Mouse (Mus musculus) left cerebral cortex, postnatal 36 days (tissue): Measurements from ENCODE around the gene Tbl1xr1. TPM values are rescaled to one million over a fixed set of nuclear protein-coding genes. Genes with fewer than 3 reads are reported as not detected.

Source experiments
- DNase-seq, 2 experiments: peaks; one replicate each; pipeline ENCODE4 v3.0.0; 2021 to 2022; ENCODE audit warnings: low spot score in 2 of 2, mixed read lengths in 1 of 2
- intact Hi-C: fragments of 180-260 bp; cut with DNase I; formaldehyde crosslinking; loops from one replicate; pipeline ENCODE4 v1.15.1; 2025
- total RNA-seq, 2 experiments: library from RNA; stranded (reverse); gene quantifications; 2 replicates each; pipeline ENCODE4 v1.2.3; 2021

The Tbl1xr1 gene
- total RNA-seq, result 100 to 1,000 TPM; 133 to 136 TPM

DNA sequence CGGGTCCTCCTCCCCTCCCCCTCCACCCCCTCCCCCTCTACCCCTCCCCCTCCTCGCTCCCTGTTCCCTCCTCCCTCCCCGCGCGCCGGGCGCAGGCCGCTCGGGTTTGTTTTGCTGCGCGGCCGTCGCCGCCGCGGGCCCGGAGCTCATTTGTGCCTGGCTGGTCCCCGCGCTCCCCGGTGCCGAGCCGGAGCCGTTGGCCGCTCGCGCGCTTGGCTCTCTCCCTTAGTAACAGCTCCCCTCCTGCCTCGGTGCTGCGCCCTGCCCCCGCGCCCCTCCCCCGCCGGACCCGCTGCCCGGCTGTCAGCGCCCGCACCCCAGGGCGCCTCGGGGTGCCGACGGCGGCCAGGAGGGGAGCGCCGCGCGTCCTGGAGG lies at the start of gene Tbl1xr1:
Gene Tbl1xr1, plus strand, starts transcription at position 92 of the 375 bp plus-strand sequence.
- intact Hi-C loops, result loop anchor here (1.0 to 10.0 kb wide), 10 partner anchors 71 to 1419 kb away; no protein-coding TSS in a partner anchor
- peak; percentile 92 to 93 for DNase-seq

DNA sequence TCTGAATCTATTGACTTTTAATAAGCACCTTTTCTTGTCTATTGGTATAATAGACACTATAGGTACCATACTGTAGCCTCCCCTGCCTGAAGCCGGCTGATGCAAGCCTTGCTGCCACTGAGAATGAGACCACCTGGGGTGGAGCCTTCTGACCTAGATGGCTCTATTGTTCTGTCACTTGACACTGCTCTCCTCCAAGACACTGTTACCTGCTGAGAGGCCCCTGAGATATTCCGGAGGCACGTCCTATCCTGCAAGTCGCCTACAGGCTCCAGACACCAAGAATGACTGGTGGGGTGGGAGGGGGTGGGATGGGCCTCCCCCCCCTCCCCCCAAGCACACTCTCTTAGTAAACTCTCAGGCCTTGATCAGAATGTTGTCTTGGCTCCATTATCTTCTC lies 38.4 kb upstream of the Tbl1xr1 start:
- intact Hi-C loops, result no loop called here
- DNase-seq, result no peak

DNA sequence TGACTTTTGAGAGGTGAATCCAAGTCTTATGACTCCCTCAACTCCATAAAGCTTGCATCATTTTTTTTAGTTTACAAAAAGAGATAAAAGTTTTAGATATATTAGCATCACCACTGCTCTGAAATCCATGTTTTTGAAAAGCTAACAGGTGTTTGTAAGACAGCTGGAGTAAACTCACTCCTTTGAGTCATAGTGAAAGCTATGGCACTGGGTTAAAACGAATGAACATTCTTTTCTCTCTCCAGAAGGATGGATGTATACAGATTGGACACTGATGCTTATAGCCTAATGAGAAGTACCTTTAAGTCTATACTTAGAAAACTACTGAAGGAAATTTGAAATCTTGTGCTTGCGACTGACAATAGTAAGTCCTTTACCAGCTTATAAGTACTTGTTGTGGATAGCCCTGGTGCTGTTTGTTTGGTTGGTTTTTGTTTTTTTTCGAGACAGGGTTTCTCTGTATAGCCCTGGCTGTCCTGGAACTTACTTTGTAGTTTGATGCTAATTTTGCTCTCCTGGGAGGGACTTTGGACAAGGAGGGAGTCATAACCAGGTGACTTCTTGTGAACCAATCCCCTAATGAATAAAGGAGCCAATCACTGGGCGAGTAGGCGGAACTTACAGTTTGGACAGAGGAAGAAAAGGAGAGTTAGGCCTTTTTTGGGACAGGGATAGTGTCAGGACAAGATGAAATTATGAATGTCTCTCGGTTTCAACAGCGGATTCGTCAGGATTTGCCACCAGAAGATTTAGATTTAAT lies 37.2 kb upstream of the Tbl1xr1 start:
- intact Hi-C loops, result no loop called here
- no peak for DNase-seq

DNA sequence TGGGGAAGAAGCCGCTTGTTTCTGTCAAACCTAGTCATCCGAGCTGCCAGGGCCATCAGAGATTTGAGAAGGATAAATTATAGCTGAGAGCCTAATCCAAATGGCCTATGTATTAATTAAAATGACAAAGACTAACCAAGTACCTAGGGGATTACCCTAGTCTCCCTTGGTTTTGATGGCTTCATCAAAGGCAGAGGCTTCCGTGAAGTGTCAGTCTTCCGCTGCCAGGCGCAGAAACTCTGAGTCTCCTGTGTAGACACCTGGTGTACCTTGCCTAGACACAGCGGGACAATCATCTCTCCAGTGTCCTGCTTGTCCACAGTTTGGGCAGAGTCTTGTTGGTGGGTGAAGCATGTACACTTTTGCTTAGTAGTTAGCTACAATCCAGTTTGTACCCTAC lies 35.8 kb upstream of the Tbl1xr1 start:
- intact Hi-C loops, result no loop called here
- DNase-seq, result no peak

DNA sequence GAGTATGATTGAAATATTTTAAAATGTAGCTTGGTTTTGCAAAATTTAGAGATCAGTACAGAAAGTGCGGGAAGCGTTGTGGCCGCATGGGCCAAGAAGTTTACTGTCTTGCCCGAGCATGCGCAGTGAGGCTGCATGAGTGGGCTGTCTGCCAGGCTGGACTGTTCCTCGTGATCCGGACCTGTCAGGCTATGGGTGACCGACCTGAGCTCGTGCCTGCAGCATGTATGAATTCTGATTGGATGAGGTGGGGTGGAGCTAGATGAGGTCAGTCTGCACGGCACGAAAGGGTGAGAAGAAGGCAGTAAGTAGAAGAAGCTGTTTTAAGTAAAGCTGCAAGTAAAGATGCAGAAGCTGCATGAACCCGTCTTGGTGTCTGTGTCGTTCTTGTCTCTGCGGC lies 29.2 kb upstream of the Tbl1xr1 start:
- DNase-seq, result no peak
- intact Hi-C loops, result no loop called here

DNA sequence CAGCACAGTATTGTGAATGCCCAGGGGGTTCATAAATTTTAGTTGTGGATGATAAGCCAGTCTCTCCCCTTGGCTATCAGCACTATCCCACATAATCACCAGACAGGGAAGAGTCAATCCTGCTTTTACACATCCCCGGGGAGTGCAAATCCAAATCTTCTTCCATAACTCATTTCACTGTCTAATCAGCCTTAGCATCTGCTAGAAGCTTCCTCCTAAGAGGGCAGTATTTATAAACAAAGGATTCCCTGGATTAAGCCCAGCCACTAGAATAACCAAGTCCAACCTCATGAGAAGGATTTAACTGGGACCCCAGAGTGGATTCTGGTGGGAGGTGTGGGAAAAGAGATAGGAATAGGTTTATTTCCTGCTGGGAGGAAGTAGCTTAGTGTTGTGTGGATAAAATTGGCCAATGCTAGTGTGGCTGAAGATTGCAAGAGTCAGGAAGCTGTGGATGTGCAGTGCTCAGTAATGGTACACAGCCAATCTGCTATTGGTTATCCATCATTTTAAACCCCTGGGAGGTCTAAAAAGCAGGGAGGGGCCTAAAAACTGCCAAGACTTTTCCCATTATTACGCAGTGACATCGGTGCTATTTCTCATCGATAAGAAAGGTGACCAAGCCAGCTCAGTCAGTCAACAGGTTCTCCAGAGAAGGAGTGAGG lies 19.7 kb upstream of the Tbl1xr1 start:
- intact Hi-C loops, result no loop called here
- DNase-seq, result no peak

DNA sequence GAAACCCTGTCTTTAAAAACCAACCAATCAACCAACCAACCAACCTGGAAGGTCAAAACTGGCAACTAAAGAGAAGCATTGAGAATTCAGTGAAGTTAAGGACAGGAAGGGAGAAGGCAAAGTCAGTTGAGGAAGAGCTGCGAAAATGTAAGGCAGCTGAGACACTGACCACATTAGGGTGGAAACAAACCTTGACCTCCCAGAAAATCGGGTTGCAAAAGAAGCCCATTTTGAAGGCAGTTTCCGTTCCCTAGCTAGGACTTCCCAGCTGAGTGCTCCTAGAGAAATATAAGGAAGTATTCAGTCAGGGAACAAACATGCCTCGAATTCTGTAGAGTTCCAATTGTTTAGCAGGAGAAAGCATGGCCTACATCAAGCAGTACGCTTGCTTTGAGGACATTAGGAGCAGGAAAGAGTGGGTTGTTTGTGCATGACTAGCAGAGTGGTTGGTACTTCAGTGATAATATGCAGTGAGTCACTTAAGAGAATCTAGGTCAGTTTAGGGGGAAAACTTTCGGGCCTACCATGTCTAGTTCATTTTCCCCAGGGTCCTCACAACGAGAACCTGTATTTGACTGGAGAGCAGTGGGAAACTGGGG lies 18.1 kb upstream of the Tbl1xr1 start:
- intact Hi-C loops, result no loop called here
- no peak for DNase-seq

DNA sequence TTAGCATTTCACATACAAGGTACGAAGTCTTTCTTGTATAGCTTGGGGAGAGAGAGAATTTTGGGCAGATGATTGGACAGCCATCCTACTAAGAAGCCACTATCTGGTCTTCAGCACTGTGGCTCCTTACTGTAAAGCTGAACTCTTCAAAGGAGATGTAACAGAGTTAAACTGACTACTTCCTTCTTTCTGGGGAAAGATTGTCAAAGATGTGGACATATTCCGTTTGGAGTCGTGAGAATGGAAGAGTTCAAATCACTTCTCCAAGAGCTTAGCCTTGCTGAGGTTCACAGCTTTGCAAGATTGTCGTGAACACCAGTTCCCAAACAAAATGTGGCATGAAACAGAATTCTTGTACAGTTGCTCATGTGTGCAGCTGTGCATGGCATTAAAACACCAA lies 15.3 kb upstream of the Tbl1xr1 start:
- no peak for DNase-seq
- intact Hi-C loops, result no loop called here

DNA sequence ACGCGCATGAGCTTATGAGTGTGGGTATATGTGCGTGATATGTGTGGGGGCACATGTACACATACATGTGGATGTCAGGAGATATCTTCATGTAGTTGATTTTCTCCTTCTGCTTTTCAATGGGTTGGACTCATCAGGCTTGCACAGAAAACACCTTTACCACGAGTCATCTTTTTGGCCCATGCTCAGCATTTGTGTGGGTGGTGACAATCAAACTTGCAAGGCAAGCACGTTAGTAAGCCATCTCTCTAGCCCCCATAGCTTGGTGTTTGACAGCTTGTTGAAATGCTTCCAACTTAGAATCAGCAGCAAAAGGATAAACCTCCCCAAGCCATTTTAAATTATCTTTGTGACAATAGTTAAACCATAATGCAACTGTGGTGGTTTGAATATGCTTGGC lies 7.8 kb upstream of the Tbl1xr1 start:
- DNase-seq, result no peak
- intact Hi-C loops, result no loop called here

DNA sequence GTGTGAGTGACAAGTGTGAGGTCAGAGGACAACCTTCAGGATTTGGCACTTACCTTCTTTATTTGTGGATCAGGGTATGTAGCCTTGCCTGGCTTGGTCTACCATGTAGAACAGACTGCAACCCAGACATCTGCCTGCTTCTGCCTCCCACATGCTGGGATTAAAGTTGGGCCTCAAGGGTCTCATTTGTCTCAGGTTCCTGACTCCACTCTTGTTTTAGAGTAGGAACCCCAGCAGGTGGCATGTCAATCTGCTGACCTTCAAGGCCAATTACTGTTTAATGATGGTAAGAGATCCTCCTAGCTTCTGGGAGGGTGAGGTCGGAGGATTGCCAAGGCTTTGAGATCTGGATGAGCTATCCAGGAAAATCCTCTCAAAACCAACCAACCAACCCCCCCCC lies 2.5 kb upstream of the Tbl1xr1 start:
- DNase-seq, result no peak
- intact Hi-C loops, result loop anchor here (10.0 kb wide), 3 partner anchors 259 to 579 kb away; no protein-coding TSS in a partner anchor

DNA sequence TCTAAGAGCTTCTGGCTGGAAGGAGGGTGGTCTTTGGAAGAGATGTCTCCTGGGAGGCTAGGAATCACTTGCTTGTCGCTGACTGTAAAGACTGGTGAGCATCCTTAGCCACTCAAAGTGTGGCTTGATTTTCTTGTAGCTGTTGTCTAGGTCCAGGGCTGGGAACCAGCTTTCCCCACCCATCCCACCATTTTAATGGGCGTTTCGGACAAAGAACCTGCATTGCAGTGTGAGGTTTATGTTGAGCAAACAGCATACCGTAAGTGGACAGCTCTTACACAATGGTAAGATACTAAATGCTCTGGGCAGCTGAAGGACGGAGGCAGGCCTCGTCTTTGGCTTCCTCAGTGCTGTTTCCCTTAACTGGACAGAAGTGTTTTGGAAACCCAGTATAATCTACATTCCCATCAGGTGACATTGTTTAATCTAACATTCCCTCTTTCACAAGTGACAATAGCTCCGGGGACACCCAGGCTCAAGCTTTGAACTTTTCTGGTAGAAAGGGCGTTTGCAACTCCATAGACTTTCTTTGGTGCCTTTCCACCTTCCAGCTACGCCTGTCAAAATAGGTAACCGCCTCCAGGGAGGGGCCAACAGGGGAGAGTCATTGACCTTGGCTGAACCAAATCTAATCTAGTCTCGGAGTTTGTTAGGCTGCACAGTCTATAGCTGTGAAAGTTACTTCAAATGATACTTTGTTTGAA lies 1.7 kb upstream of the Tbl1xr1 start:
- intact Hi-C loops, result loop anchor here (5.0 to 10.0 kb wide), 9 partner anchors 73 to 1417 kb away; no protein-coding TSS in a partner anchor
- no peak for DNase-seq

DNA sequence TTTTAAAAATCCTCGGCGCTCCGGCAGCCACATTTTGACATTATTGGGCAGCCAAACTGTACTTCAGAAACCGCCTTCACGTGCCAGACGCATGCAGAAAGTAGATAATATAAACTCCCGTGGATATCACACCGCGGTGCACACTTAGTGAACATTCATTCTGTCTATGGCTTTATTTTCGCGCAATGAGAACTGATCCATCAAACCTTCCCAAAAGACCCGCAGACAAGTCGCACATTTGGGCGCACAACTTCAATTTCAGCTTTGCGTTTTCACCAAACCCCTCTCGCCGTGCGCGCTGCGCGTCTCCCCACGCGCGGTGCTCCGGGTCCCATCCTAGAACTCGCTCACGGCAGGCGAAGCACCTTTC lies 950 bp upstream of the Tbl1xr1 start:
- no peak for DNase-seq
- intact Hi-C loops, result loop anchor here (5.0 to 10.0 kb wide), 9 partner anchors 72 to 1418 kb away; no protein-coding TSS in a partner anchor

DNA sequence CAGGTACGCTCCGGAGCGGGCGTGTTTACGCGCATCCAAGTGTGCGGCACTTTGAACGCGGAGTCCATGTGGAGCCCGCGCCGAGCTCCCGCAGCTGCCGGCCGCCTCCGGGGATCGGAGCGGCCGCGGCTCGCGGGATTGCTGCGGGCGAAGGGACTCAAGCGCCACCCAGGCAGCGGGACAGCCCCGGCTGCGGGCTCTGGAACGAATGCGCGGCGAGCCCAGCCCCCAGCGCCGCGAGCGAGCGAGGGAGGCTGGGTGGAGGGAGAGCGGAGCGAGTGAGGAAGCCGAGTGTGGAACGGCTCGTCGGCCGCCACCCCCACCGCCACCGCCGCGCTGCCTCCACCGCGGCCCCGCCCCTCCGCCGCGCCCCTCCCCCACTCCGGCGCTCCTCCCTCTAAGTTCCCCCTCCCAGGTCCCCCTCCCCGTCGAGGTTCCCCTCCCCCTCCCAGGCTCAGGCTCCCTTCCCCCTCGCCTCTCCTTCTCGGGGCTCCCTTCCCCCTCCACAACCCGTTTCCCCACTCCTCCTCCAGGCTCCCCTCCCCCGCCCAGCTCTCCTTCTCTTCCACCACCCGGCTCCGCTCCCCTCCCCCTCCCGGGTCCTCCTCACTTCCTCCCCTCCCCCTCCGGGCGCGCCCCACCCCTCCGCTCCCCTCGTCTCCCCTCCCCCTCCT lies 428 bp upstream of the Tbl1xr1 start:
- peak; percentile 85 to 88 for DNase-seq
- intact Hi-C loops, result loop anchor here (1.0 to 10.0 kb wide), 10 partner anchors 71 to 1419 kb away; no protein-coding TSS in a partner anchor

DNA sequence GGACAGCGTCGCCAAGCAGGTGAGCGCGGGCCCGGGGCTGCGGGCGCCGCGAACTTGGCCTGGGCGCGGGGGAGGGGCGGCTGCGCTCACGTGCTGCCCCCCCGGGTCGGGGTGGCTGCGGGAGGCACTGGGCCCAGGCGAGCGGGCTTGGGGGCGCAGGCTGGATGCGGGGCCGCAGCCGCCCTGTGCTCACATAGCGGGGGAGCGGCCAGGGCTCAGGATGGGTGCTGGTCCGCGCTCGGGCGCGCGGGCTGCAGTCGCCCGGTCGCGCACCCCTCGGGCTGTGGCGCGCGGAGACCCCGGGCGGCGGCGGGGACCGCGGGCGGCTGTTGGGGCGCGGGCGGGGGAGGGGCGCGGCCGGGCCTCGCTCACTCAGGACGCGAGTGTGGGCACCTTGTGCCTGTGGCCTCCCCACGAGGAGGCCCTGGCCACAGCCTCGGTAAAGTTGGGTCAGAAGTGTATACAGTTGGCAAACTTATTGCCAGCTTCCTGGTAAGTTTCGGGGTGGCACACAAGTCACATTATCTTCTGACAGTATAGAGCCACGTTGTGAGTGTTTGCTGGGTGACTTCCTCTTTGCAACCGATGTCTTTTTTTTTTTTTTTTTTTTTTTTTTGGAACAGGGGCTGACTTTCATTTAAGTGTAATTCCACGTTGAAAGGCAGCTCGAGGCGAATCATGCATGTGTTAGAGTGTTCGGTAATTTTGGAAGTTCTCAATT lies 644 bp downstream of the Tbl1xr1 start:
- intact Hi-C loops, result loop anchor here (1.0 to 10.0 kb wide), 10 partner anchors 70 to 1420 kb away; no protein-coding TSS in a partner anchor
- DNase-seq, result peak in 1 of 2 experiments; percentile 53

DNA sequence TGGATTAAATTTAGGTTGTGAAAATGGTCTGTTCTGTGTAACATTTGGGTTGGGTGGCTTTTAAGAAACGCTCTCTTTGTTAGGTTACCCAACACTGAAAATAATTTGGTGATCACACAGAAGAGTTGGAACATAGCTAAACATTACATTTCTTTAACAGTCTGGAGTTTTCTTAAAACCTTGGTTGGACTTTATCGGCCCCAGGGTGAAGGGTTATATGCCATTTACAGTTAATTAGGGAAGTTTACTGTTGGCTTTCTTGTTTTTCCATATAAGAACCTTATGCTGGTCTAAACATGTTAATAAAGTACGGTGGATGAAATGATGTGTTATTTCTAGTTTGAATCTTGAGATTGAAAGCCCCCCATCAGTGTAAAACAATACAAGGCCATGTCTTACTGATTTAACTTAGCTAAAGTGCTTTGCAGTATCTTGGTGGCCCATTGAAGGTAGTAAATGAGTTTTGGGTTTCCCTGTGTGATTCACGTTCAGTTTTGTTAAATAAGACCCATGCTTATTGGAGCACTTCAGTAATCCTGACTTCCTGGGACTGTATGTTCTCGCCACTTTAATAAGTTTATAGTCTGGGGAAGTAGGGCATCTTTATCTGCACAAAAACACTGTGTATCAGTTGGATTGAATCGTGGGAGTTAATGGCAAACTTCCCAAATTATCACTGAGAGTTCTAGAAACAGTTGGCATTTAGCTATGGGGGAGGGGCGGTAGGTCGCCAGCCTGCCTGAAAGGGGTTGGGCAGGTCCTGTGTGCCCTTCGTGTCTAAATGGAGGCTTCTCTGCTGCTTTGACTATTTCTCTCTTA lies 1.4 kb downstream of the Tbl1xr1 start:
- peak in 1 of 2 experiments; percentile 28 for DNase-seq
- intact Hi-C loops, result loop anchor here (5.0 to 10.0 kb wide), 9 partner anchors 69 to 1421 kb away; no protein-coding TSS in a partner anchor

DNA sequence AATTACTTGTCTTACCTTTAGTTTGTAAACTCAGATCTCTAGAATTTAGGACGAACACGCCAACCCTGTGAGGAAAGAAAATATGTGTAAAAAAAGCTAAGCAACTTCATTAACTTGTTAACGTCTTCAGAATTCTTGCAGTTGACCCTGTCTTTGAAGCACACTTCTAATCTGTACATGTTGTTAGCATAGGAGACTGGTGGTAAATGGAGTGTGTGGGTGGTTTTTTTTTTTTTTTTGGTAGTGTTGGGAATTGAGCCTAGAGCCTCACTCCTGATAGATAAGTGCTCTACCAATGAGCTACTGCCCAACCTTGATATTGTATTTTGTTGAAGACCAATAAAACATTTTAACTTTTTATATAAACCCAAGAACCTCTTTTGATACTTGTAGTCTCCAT lies 2.1 kb downstream of the Tbl1xr1 start:
- intact Hi-C loops, result loop anchor here (5.0 to 10.0 kb wide), 9 partner anchors 69 to 1421 kb away; no protein-coding TSS in a partner anchor
- no peak for DNase-seq

DNA sequence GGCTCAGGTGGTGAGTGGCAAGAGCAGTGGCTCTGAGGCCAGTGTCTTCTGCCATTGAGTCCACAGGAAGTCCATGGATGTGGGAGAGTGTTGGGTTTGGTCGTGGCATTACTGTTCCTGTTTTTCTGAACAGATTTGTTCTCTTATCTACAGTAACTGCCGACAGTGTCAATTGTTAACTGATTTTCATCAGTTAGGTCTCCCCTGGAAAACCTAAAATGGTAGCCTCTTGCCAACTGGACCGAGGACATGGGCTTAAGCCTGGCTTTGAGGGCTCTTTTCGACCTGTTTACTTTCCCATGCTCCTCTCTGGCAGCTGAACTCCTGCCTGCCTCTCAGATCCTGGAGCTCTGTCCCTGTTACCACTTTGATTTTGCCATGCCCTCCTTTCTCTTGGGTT lies 5.4 kb downstream of the Tbl1xr1 start:
- intact Hi-C loops, result no loop called here
- no peak for DNase-seq

DNA sequence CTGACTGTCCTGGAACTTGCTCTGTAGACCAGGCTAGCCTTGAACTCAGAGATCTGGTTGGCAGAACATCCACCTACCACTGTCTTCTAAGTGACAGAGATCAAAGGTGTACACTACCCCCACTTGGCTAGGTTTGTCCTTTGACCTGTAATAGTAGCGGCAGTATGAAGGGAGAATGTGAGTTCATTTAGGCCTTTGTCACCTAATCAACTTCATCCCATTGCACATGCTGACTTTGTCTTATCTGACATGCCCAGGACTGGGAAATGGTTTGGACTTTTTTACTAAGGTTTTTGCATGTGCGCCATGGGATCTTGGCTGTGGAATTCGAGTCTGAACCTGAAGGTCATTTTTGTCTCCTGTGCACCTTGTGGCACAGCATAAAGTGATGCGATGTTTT lies 6.4 kb downstream of the Tbl1xr1 start:
- no peak for DNase-seq
- intact Hi-C loops, result no loop called here
